Mouse (Mus musculus) heart, embryonic 10.5 days (tissue): ENCODE results near the gene Camta2. TPM values are rescaled to one million over a fixed set of nuclear protein-coding genes. Genes with fewer than 3 reads are reported as not detected.
A peak's percentile ranks its signal among the peaks of the same experiment; 100 is the strongest.

Experiments
- DNase-seq: peaks from one replicate; pipeline ENCODE4 v3.0.0-alpha.2; 2017; ENCODE audit warnings: low spot score
- H3K27ac ChIP-seq: fragments of 300-500 bp; sonication (generic); 2 replicates; pipeline ENCODE4 v1.5.1; 2016; ENCODE audit warnings: mild to moderate bottlenecking
- H3K27me3 ChIP-seq: fragments of 300-500 bp; sonication (generic); 2 replicates; pipeline ENCODE4 v1.6.1; 2016; ENCODE audit warnings: mild to moderate bottlenecking; ENCODE audit not compliant: poor library complexity, insufficient read depth, severe bottlenecking
- H3K36me3 ChIP-seq: fragments of 300-500 bp; sonication (generic); 2 replicates; pipeline ENCODE4 v1.6.1; 2016; ENCODE audit warnings: mild to moderate bottlenecking, moderate library complexity
- H3K4me1 ChIP-seq: fragments of 300-500 bp; sonication (generic); 2 replicates; pipeline ENCODE4 v1.6.1; 2016; ENCODE audit warnings: mild to moderate bottlenecking
- H3K4me3 ChIP-seq: fragments of 300-500 bp; sonication (generic); 2 replicates; pipeline ENCODE4 v1.5.1; 2016; ENCODE audit warnings: mild to moderate bottlenecking, moderate library complexity
- H3K9me3 ChIP-seq: fragments of 300-500 bp; sonication (generic); 2 replicates; pipeline ENCODE4 v1.6.1; 2016; ENCODE audit warnings: mild to moderate bottlenecking, moderate library complexity
- WGBS: fragments of 180-500 bp; shearing (Covaris S2); methylation state at CpG from one replicate; pipeline ENCODE4 v1.1.7; 2016; 5-methylcytosine and 5-hydroxymethylcytosine counted together
- polyA plus RNA-seq: library from polyadenylated mRNA; unstranded; fragments of >200 nt; fragmentation: Nextera tagmentation; extraction: Ambion mirVana; gene quantifications from 2 replicates; pipeline ENCODE4 v1.2.1, GENCODE M21; 2016

Camta2 gene
- polyA plus RNA-seq, 1 experiment from 2014 or later = 12.0 TPM

DNA sequence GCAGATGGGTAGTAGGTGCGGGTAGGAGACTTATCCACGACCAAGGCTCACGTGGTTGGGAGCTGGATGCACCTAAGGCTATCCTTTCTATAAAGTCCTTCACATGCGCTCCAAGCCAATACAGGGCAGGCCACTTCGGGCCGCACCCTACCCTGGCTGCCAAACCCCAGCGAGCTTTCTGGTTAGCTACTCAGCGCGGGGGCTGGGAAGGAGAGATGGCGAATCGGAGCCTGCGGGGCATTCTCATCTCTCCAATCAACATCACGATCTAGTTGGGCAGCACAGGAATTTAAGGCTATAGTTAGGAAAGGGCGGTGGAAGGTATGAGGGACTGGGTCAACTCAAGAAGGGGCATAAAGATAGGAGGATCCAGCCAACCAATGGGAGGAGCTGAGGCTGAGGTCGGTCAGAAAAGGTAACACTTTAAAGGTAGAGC lies 19.6 kb downstream of the Camta2 start:
- H3K36me3 ChIP-seq = peaks cover 47% of the 10 kb centered on the region
- 1% methylated on average over 15 of the region's 15 CpGs for WGBS
- peak overlapping the region; percentile 96 for H3K27ac ChIP-seq
- peaks cover 44% of the 10 kb centered on the region for H3K4me1 ChIP-seq
- DNase-seq = no peak
- no peaks in the 10 kb centered on the region for H3K9me3 ChIP-seq
- H3K4me3 ChIP-seq = peak overlapping the region; percentile 77
- H3K27me3 ChIP-seq = no peaks in the 10 kb centered on the region

GRCm38 (mm10) chr11:70667271-70668150 lies 20.4 kb downstream of the Camta2 start:
- Histone ChIP-seq H3K36me3 (peaks cover 53% of the 10 kb centered on the region), H3K4me3 (peak overlapping the region; percentile 77), H3K27me3 (no peaks in the 10 kb centered on the region), H3K4me1 (peaks cover 44% of the 10 kb centered on the region), H3K27ac (peak overlapping the region; percentile 96), H3K9me3 (no peaks in the 10 kb centered on the region)
- no peak for DNase-seq
- 77% methylated on average over 14 of the region's 14 CpGs for WGBS

DNA sequence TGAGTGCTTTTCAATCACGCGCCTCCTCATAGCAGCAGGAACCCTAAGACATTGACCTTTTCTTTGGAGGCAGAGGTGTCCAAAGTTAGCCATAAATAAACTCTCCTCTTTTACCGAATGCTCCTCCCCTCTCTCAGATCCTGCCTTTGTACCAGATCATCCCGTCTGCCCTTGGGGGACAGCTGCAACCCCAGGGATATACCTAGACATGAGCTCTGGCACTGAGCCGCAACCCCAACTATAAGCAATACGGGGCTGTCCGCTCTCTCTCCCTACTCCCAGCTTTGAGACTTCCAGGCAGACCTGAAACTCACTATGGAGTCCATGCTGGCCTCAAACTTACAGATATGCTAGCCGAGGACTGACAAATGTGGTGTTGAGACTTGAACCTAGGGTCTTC lies 21.2 kb downstream of the Camta2 start:
- Histone ChIP-seq H3K4me1 (peaks cover 36% of the 10 kb centered on the region), H3K9me3 (no peaks in the 10 kb centered on the region), H3K27me3 (no peaks in the 10 kb centered on the region), H3K27ac (no peak overlapping the region), H3K36me3 (peaks cover 56% of the 10 kb centered on the region), H3K4me3 (no peak overlapping the region)
- WGBS = 92% methylated on average over 8 of the region's 8 CpGs
- DNase-seq = no peak

DNA sequence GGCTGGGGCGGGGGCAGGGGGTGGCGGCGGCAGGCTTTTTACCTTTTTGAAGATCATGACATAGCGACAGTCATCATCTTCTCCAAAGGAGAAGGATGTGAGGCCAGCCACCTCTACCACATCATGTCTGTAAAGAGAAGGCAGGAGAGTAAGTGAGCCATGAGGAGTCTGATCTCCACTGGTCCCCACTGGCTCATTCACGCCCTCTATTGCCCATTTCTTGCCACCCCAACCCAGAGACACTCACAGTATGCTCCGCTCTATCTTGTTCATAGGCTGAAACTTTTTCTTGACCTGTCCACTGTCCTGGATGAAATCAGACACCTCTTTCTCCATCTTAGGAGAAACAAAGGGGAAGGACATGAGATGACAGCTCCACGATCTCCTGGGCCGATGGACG lies 23.2 kb downstream of the Camta2 start:
- Histone ChIP-seq H3K4me1 (peaks cover 27% of the 10 kb centered on the region), H3K27ac (no peak overlapping the region), H3K27me3 (no peaks in the 10 kb centered on the region), H3K36me3 (peaks cover 73% of the 10 kb centered on the region), H3K9me3 (no peaks in the 10 kb centered on the region), H3K4me3 (no peak overlapping the region)
- WGBS = 90% methylated on average over 9 of the region's 9 CpGs
- no peak for DNase-seq

- WGBS = 88% methylated on average over 6 of the region's 6 CpGs
- H3K4me1 ChIP-seq = peaks cover 32% of the 10 kb centered on the region
- H3K27ac ChIP-seq = no peak overlapping the region
- H3K36me3 ChIP-seq = peaks cover 80% of the 10 kb centered on the region
- no peaks in the 10 kb centered on the region for H3K27me3 ChIP-seq
- H3K4me3 ChIP-seq = no peak overlapping the region
- no peaks in the 10 kb centered on the region for H3K9me3 ChIP-seq
- DNase-seq = no peak
Observed at GRCm38 (mm10) chr11:70663957-70664356, 23.9 kb downstream of the Camta2 start.

DNA sequence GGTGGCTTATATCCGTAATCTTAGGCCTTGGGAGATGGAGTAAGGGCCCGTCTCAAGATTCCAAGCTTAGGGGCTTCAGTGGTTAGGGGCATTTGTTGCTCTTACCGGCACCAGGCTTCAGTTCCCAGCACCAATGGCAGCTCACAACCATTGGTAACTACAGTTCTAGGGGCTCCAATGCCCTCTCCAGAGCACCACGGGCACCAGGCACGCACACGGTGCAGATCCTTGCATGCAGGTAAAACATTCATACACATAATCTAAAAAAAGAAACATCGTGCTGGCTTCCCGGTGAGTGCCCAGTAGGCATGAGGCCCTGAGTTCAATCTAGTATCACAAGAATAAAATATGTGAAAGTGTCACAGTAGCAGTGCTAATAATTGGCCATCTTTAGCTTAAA lies 24.8 kb downstream of the Camta2 start:
- Histone ChIP-seq H3K4me3 (no peak overlapping the region), H3K9me3 (no peaks in the 10 kb centered on the region), H3K36me3 (peaks cover 84% of the 10 kb centered on the region), H3K27ac (no peak overlapping the region), H3K27me3 (no peaks in the 10 kb centered on the region), H3K4me1 (peaks cover 39% of the 10 kb centered on the region)
- DNase-seq = no peak
- 87% methylated on average over 8 of the region's 8 CpGs for WGBS

DNA sequence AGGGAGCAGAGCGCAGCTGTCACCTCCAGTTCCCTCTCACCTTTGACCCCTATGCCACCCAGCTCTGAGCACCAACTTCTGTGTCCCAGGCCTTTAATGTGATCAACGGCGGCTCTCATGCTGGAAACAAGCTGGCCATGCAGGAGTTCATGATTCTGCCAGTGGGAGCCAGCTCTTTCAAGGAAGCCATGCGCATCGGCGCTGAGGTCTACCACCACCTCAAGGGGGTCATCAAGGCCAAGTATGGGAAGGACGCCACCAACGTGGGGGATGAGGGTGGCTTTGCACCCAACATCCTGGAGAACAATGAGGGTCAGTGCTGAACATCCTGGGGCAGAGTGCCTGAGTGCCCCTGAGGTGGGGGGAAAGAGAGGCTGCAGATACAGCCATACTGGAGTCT lies 27.3 kb downstream of the Camta2 start:
- no peak for DNase-seq
- no peaks in the 10 kb centered on the region for H3K9me3 ChIP-seq
- 0 out of 2 replicates have a peak overlapping the region, but pooled peaks have one; percentile 16 for H3K4me3 ChIP-seq
- no peaks in the 10 kb centered on the region for H3K27me3 ChIP-seq
- peaks cover 54% of the 10 kb centered on the region for H3K4me1 ChIP-seq
- WGBS = 92% methylated on average over 8 of the region's 8 CpGs
- no peak overlapping the region for H3K27ac ChIP-seq
- H3K36me3 ChIP-seq = peaks cover 72% of the 10 kb centered on the region

GRCm38 (mm10) chr11:70658942-70659341 lies 29.0 kb downstream of the Camta2 start:
- peak overlapping the region; percentile 97; the same call in 1 of the 2 replicates for H3K27ac ChIP-seq
- no peaks in the 10 kb centered on the region for H3K9me3 ChIP-seq
- peaks cover 51% of the 10 kb centered on the region for H3K4me1 ChIP-seq
- 0 out of 2 replicates have a peak overlapping the region, but pooled peaks have one; percentile 22 for H3K4me3 ChIP-seq
- peaks cover 56% of the 10 kb centered on the region for H3K36me3 ChIP-seq
- 66% methylated on average over 8 of the region's 8 CpGs for WGBS
- DNase-seq = no peak
- H3K27me3 ChIP-seq = no peaks in the 10 kb centered on the region

DNA sequence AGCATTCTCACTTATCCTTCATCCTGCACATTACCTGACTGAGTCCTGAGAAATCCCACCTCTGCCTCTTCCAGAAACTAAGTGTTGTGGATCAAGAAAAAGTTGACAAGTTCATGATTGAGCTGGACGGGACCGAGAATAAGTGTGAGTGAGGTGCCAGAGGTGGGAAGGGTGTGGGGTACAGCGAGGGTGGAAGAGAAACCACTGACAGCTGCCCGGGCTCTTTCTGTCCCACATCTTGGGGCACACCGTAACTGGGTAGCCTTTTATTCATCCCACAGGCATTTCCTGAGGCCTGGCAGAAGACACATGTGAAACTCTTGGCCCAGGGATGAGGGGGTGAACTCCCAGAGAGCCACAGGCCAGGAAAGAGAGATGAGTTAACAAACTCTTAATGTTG lies 29.4 kb downstream of the Camta2 start:
- Histone ChIP-seq H3K4me1 (peaks cover 49% of the 10 kb centered on the region), H3K4me3 (peak overlapping the region; percentile 100), H3K27me3 (no peaks in the 10 kb centered on the region), H3K36me3 (peaks cover 52% of the 10 kb centered on the region), H3K27ac (peak overlapping the region; percentile 97), H3K9me3 (no peaks in the 10 kb centered on the region)
- no peak for DNase-seq
- WGBS = 66% methylated on average over 5 of the region's 5 CpGs

GRCm38 (mm10) chr11:70657991-70658390 lies 29.9 kb downstream of the Camta2 start:
- Histone ChIP-seq H3K4me1 (peaks cover 52% of the 10 kb centered on the region), H3K27ac (peak overlapping the region; percentile 97), H3K9me3 (no peaks in the 10 kb centered on the region), H3K36me3 (peaks cover 48% of the 10 kb centered on the region), H3K27me3 (no peaks in the 10 kb centered on the region), H3K4me3 (peak overlapping the region; percentile 100)
- no peak for DNase-seq
- WGBS = 51% methylated on average over 9 of the region's 9 CpGs

- 36% methylated on average over 6 of the region's 6 CpGs for WGBS
- peaks cover 48% of the 10 kb centered on the region for H3K36me3 ChIP-seq
- H3K27me3 ChIP-seq = no peaks in the 10 kb centered on the region
- H3K4me1 ChIP-seq = peaks cover 56% of the 10 kb centered on the region
- no peak for DNase-seq
- H3K4me3 ChIP-seq = peak overlapping the region; percentile 100
- no peaks in the 10 kb centered on the region for H3K9me3 ChIP-seq
- H3K27ac ChIP-seq = peak overlapping the region; percentile 97
Observed at GRCm38 (mm10) chr11:70657573-70657972, 30.3 kb downstream of the Camta2 start.

DNA sequence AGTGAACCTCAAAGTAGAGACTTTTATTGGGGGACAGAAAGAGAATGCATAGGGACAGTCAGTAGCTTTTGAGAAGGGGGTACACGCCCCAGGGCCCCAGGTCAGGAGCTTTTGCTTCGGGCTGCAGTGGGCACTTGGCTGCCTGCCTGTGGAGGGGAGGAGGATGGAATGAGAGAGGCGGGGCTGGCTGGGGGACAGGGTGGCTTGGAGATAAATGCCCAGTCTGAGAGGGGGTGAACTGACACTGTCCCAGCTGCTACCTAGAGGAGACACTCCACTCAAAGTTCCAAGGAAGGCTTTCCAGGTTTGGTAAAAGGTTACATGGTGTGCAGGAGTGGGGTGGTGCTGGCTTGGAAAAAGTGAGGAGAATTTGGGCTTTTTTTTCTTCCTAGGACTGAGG lies 30.9 kb downstream of the Camta2 start, which contains the start of gene Eno3:
Eno3 (plus strand) TSS at position 239 of the 400 bp plus-strand sequence.
- 6% methylated on average over 3 of the region's 3 CpGs for WGBS
- DNase-seq = no peak
- peak within 1 kb of the TSS; percentile 100 for H3K4me3 ChIP-seq
- no peaks in the 10 kb centered on the region for H3K9me3 ChIP-seq
- H3K27me3 ChIP-seq = no peaks in the 10 kb centered on the region
- peaks cover 61% of the 10 kb centered on the region for H3K4me1 ChIP-seq
- peaks cover 48% of the 10 kb centered on the region for H3K36me3 ChIP-seq
- H3K27ac ChIP-seq = peak within 1 kb of the TSS; percentile 97

GRCm38 (mm10) chr11:70656456-70656927 lies 31.4 kb downstream of the Camta2 start:
- DNase-seq = no peak
- H3K9me3 ChIP-seq = no peaks in the 10 kb centered on the region
- no peaks in the 10 kb centered on the region for H3K27me3 ChIP-seq
- peaks cover 48% of the 10 kb centered on the region for H3K36me3 ChIP-seq
- WGBS = 2% methylated on average over 16 of the region's 16 CpGs
- peak overlapping the region; percentile 97 for H3K27ac ChIP-seq
- H3K4me1 ChIP-seq = peaks cover 63% of the 10 kb centered on the region
- peak overlapping the region; percentile 100 for H3K4me3 ChIP-seq
